Mouse (Mus musculus) layer of hippocampus, postnatal 14 days (tissue): ENCODE measurements around the gene Cpm. TPM values are rescaled to one million over a fixed set of nuclear protein-coding genes. Genes with fewer than 3 reads are reported as not detected.

Source experiments
- DNase-seq, 2 experiments: peaks; one replicate each; pipeline ENCODE4 v3.0.0; 2021 to 2022; ENCODE audit warnings: low spot score in 2 of 2, mixed read lengths in 1 of 2
- total RNA-seq, 2 experiments: library from RNA; stranded (reverse); gene quantifications; 2 replicates each; pipeline ENCODE4 v1.2.3; 2021

The Cpm gene
- total RNA-seq, 2 experiments from 2014 or later = 7.7 to 7.8 TPM

- no peak for DNase-seq
Measured at GRCm38 (mm10) chr10:117631562-117632259, 2.4 kb downstream of the Cpm start.

GRCm38 (mm10) chr10:117632394-117632793 lies 3.1 kb downstream of the Cpm start:
- no peak for DNase-seq

DNA sequence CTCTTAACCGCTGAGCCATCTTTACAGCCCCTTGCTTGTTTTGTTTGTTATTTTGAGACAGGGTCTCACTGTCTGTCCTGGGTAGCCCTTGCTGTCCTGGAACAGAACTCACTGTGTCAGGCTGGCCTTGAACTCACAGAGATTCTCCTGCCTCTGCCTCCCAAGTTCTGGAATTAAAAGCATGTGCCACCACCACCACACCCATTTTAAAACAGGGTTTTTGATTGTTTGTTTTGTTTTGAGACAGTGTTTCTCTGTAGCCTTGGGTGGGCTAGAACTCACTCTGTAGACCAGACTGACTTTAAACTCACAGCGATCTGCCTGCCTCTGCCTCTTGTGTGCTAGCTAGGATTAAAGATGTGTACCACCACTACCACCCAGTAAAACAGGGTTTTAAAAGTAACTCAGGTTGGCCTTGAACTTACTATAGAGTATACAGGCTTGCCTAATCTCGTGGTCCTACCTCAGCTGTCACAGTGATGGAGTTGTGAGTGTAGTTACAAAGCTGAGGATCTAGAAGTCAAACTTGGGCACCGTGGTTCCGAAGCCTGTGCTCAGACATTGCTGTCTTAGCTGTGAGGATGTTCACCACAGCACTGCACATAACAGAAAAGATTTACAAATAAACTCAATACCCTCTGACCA lies 4.4 kb downstream of the Cpm start:
- no peak for DNase-seq

DNA sequence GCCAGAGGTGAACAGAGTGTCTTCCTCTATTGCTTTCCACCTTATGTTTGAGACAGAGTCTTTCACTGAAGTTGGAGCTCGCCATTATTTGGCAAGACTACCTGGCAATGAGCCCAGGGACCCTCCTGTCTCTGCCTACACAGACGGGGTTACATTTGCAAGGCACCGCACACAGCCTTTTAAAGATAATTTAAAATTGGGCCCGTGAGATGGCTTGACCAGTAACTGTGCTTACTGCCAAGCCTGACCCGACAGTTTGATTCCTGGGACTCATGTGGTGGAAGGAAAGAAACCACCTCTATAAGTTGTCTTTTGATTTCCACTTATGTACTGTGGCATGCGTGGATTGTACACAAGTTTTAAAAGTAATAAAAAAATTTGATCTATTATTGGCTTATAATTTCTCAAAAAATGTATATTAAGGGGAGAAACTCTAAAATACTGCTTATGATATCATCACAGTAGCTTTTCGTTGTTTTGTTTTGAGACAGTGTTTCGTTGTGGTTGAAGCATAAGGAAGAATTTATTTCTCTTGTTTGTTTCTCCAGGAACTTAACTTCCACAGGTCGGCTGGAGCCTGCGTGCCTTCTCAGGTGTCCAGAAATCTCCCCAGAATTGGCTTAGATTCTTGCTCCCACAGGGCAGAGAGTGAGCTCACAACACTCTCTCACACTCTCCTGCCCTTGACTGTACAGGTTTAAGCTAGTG lies 5.2 kb downstream of the Cpm start:
- no peak for DNase-seq

DNA sequence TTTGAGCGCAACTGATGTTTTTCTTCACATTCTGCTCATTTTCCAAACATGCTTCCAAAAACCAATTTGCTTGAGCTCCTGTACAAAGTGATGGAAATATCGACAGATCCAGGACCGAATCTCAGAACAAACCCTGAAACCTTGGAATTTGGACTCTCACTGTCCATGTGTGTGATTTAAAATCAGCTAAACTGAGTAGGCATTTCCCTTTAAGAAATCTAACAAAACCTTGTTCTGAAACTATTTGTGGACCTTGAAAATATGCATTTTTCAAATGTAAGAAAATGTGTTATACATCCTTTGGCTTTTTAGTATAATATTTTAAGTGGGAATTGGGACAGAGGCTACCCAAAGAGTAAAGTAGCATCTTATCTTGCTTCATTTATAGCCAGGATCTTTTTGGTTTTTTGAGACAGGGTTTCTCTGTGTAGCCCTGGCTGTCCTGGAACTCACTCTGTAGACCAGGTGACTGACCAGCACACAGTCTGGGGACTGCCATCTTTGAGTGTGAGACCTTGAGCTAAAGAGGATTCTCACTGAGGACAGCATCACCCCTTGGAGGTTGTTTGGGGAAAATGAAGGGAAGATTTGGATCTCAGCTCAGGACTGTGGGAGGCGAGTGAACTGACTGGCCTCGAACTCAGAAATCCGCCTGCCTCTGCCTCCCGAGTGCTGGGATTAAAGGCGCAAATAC lies 5.9 kb downstream of the Cpm start:
- DNase-seq = no peak

DNA sequence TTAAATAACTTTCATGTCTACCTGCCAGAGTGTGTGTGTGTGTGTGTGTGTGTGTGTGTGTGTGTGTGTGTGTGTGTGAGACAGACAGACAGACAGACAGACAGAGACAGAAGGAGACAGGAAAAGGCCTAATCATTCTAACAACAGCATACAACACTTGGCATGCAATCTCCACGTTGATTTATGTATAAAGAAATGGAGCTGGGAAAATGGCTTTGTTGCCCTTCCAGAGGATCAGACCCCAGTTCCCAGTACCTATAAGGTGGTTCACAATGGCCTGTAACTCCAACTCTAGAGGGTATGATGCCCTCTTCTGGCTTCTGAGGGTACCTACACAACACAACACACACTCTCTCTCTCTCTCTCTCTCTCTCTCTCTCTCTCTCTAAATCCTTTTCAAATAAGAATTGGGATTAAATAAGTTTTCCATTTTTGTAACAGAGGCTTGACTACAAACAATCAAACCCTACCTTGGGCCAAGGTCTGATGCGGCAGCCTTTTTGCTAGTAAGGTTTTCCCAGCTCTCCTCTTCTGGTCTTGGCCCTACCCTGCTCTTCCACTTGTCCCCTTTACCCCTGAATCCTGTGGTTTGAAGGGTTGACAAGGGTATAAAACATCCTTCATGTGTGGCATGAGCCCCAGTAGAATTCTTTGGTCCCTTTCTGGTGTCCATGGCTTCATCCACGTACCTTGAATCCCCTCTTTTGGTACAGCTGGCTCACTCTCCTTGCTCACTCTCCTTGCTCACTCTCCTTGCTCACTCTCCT lies 6.7 kb downstream of the Cpm start:
- no peak for DNase-seq

DNA sequence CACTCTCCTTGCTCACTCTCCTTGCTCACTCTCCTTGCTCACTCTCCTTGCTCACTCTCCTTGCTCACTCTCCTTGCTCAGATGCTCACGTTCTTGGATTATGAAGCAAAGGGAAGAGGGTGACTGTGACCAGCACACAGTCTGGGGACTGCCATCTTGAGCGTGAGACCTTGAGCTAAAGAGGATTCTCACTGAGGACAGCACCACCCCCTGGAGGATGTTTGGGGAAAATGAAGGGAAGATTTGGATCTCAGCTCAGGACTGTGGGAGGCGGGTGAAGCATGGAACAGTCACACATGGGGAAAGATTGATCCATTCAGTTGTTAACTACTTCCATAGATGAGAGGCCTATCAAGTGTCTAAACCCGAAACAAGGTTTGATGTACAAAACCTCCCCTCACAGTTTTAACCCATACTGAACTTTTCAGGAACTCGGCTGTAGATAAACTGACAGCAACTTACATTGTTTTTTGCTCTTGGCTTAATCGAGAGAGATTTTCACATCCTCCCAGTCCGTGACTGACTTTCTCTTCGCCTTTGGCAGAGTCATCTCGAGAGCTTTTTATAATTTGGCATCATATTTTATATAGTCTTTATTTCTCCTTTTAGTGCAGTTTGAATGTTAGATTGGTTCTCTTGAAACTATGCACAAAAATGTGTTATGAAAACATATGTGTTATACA lies 7.9 kb downstream of the Cpm start:
- DNase-seq = no peak

- DNase-seq = no peak
Measured at GRCm38 (mm10) chr10:117637745-117638577, 8.7 kb downstream of the Cpm start.

DNA sequence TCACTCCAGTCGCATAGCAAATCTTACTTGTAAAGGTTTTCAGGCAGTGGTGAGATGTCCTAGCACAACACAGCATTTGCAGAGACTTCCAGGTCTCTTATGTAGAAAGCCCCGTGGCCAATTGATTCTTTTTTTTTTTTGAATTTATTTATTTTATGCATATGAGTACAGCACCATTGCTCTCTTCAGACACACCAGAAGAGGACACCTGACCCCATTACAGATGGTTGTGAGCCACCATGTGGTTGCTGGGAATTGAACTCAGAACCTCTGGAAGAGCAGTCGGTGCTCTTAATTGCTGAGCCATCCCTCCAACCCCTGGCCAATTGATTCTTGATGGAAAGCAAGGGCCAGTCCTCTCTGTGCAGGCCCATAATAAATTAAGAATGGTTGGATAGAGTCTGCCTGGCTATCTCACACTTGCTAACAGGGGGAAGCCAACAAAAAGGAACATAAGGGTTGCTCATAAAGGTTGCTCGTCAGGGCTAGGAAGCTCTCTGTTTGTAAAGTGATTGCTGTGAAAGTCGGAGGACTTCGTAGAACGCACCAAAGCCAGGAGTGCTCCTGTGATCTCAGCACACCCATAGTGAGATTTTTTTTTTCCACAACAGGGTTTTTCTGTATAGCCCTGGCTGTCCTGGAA lies 9.4 kb downstream of the Cpm start:
- no peak for DNase-seq

- no peak for DNase-seq
Measured at GRCm38 (mm10) chr10:117639221-117639599, 9.9 kb downstream of the Cpm start.

DNA sequence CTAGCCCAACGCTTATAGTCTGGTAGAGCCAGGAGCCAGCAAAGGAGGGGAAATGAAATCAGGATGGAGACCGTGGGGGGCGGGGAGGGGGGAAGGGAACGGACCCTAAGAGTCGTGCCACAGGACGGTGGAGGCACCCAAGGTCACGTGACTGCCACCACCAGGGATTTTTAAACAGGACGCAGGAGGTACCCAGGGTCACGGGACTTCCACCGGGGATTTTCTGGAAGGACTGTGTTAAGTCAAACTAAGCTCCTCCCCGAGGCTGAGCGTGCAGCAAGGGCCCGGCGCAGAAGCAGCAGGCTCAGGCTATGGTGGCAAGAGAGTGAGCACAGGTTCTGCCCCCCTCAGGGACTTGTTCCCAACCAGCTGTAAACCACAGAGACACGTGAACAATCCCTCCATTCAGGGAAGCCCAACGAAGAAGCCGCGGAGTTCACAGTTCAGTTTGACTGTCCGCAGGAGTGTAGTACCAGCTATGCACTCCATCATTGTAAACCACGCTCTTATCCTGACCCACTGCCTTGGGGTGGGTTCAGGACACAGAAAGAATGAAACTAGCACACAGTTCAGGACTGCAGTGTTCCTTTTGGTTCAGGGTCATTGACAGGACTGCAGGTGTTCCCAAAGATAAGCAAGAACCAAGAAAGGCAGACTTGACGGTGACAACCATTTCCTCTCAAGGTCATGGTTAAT lies 10.7 kb downstream of the Cpm start:
- no peak for DNase-seq

DNA sequence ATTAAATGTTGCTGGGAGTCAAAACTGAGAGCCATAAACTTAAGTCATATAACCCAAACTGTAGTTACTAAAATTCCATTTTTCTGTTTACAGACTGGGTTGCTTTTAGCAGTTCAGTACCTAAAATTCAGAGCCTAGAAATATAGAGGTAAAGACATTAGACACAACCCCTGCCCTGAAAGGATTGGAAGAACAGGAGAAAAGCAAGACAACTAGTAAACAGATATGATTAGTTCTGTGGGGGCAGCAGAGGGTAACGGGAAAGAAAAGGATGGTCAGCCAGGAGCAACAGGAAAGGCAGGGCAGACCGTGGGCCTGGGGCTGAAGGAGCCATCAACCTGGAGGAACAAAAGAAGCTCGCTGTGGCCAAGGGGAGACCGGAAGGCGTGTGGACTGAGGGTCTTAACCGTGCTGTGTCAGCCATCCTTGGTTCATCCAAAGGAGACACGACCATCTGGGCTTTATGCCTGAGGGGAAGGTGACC lies 11.3 kb downstream of the Cpm start:
- no peak for DNase-seq

GRCm38 (mm10) chr10:117641400-117642200 lies 12.3 kb downstream of the Cpm start:
- DNase-seq = no peak

GRCm38 (mm10) chr10:117642201-117642450 lies 12.8 kb downstream of the Cpm start:
- no peak for DNase-seq

- DNase-seq = no peak
Measured at GRCm38 (mm10) chr10:117642491-117643262, 13.4 kb downstream of the Cpm start.

GRCm38 (mm10) chr10:117643302-117643701 lies 14.0 kb downstream of the Cpm start:
- no peak for DNase-seq
